Mouse (Mus musculus) lung, postnatal 10 days (tissue): ENCODE results near the gene Kptn.

ENCODE experiments used
- DNase-seq: peaks from one replicate; pipeline ENCODE4 v3.0.0; 2021

Kptn gene

DNA sequence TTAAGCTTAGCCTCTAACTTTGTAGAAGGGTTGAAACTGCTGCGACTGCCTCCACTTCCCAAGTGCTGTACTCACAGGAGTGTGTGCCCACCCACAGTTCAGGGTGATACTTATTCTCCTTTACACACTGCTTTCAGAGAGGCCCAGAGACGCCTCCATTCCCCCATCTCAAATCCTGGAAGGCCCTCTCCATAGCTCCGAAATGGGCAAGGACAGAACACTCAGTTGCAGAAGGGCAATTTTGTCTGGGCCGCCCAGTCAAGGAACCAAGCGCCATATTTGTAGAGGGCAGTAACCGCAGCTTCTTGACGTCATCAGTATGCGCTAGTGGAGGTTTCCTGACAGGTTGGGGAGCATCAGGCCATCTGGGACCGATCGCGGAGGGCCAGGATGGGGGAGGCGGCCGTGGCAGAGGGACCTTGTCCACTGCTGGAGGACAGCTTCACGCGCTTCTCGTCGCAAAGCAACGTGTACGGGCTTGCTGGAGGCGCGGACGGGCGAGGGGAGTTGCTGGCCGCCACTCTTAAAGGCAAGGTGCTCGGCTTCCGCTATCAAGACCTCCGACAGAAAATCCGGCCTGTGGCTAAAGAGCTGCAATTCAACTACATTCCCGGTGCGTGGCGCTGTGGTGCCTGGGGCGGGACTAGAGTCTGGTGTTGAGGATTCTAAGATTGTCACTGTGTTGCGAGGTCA, at the start of gene Kptn:
Gene Kptn, plus strand, starts transcription at position 327 of the 693 bp plus-strand sequence.
- peak; percentile 94 for DNase-seq

DNA sequence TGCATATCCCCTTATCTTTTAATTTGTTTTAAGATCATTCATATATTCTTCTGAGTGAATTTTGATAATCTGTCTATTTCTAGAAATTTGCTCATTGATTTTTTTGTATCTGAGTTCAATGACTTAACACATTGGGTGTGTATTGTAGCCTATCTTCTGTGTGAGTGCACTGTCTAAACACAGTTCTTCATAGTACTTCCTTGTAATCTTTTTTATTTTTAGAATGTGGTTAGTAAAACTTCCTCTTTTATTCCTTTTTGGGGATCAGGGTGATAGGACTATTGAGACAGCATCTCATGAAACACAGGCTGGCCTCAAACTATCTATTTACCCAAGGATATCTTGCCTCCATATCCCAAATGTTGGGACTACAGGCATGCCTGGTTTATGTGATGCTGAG, 48.8 kb upstream of the Kptn start:
- DNase-seq: no peak

DNA sequence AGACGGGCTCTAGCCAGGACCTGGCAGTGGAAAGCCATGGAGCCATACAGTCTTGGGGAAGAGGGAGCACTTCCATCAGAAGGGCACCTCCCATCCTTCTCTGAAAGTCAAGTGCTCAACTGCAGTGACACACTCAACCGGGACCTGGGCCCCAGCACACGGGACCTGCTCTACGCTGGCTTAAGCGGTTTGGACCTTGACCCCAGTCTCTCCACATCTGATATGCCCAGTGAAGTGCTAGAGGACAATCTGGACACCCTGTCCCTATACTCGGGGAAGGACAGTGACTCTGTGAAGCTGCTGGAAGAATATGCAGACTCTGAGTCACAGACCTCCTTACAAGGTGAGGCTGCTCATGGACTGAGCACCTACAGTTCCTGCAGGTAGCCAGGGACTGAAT, 47.8 kb upstream of the Kptn start:
- no peak for DNase-seq

DNA sequence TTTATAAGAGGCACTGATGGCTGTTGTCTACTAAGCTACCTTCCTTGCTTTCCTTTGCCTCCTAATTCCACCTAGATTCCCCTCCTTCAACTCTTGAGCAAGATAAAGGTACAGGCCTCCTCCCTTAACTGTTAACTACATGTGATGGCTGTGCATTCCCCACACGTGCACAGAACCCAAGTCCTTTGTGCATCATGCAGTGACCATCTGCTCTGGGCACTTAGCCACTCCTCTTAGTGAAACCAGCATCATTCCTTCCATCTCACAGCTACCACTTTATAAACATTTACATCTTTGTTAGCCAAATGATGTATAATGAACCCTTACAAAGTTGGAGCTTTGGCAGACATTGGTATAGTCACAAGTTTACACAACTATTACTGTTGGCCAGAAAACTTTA, 39.7 kb upstream of the Kptn start:
- peak; percentile 32 for DNase-seq

DNA sequence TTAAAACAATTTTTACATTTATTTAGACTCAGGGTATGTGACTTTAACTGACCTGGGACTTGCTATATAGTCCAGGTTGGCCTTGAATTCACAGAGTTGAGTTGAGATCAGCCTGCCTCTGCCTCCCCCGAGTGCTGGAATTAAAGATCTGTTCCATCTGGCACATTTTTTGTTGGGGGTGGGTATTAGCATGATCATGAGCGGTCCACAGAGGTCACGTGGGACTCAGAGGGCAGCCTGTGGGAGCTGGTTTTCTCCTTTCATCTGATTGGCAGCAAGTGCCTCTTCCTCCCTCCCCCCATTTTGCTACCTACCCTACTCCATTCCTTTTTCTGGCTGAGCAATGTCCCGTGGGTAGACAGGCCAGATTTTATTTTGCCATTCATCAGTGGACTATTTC, 39.1 kb upstream of the Kptn start:
- DNase-seq: no peak

DNA sequence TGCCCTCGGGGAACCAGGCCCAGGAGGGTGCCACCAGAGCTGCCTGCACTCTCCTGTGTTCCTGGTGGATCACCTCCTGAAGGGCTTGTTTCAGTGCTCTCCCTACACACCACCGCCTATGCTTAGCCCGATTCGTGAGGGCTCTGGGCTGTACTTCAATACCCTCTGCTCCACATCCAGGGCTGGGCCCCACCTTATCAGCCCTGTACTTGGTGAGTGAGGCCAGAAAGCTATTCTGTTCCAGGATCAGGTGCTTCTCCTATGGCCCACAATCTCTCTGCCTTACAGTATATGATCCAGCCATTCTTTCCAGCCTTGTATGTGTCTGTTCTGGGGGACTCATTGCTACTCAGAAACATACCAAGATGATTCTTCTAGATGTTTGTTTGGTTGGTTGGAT, 36.3 kb upstream of the Kptn start:
- DNase-seq: no peak

DNA sequence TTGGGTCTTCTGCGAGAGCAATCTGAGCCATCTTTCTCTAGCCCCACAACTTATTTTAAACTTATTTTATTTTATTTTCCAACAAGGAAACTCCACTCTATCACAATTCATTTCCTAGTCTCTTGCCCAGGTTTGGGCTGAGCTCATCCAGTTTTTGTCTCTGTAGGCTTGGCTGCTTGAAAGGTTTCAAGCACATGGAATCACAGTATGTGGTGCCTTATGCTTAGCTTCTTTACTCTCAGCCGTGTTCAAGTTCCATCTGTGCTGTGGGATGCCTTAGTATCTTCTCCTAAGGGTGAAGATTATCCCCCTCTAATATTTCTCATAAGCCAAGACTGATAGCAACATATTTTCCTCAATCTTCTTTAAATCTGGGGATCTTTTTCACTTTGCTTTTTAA, 32.1 kb upstream of the Kptn start:
- DNase-seq: no peak

DNA sequence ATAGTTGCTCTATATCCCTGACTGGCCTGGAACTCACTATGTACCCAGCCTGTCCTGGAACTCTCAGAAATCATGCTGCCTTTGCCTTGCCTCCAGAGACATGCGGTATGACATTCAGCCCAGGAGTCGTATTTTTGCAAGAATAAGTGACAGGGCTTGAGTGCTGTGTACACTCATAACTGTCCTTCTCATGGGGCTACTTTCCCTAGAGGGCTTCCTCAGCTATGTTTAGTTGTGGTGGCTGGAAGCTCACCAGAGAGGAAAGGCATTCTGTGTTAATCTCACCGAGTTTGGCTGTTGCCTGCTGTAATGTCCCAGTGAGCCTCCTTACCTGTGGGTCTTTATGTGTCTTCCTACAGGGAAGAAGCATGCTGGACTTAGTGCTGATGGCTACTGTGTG, 25.1 kb upstream of the Kptn start:
- DNase-seq: no peak

DNA sequence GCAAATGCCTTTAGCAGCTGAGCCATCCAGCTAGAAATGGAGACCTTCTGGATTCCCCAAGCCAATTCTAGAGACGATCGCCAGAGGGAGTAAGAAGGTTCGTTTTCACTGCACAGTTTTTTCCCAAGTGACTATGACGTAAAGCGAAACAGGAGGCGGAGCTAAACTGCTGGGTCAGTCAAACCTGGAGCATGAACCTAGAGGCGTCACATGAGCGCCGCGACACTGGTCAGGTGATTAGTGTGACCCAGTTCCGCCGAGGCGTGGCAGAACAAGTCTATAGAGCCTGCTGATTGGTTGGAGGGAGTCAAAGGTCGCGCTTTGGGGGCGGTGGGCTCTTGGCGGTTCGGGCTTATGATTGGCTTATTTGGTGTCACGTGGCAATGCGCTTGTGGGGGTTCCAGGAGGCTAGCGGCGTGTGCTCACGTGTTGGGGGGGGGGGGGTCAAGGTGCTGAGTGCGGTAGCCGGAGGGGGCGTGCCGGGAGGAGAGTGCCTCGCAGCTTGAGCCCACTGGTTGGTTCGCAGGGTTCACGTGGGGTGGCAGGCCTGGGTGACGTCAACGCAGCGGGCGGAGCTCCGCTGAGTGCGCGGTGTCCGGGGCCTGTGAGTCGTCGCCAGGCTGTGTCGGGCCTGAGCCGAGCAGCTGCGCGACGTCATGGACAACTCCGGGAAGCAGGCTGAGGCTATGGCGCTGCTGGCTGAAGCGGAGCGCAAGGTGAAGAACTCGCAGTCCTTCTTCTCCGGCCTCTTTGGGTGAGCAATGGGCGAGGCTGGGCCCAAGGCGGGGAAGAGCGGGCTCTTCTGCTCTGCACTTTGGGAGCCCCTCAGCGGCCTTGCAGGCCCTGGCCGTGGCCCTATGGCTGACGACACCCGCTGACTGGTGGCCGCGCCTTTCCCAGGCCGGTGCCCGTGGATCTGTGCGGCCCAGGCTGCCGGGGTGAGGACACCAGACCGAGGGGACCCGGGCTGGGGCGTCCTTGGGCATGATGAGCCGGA, 21.4 kb upstream of the Kptn start, which contains the start of gene Napa:
Gene Napa, plus strand, starts transcription at position 438 of the 997 bp plus-strand sequence.
- peak; percentile 99 for DNase-seq

DNA sequence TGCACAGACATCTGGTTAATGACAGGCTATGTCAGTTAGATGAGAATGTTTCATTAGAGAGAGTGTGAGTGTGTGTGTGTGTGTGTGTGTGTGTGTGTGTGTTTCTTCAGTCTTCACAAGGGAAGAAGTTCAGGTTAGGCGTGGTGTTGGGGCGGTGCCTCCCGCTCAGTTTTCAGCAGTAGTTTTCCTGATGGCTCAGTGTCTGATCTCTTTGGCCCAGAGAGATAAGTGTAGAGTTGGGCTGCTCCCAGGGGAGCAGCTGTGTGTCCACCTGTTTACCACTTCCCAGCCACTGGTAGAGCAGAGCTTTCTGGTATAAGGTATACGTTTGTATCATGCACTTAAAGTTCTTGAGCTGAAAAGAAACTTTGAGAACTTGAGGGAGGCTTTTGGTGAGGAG, 19.8 kb upstream of the Kptn start:
- no peak for DNase-seq

DNA sequence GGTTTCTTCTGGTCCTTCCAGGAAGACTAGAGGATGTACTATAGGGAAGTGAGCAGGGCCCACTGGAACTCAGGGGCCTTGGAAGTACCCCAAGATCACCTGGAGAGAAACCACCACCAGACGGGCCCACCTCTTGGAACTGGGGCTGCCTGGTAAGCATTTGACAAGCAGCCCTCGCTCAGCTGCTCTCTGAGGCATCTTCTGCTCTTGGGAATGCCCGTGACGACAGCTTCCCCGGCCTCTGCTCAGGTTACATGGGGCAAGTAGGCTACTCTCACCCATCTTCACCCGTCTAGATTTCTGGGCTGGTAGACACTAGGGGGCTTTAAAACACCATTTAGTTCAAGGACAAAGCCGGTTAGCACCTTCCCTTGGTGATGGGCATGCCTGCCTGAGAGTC, 18.6 kb upstream of the Kptn start:
- no peak for DNase-seq

DNA sequence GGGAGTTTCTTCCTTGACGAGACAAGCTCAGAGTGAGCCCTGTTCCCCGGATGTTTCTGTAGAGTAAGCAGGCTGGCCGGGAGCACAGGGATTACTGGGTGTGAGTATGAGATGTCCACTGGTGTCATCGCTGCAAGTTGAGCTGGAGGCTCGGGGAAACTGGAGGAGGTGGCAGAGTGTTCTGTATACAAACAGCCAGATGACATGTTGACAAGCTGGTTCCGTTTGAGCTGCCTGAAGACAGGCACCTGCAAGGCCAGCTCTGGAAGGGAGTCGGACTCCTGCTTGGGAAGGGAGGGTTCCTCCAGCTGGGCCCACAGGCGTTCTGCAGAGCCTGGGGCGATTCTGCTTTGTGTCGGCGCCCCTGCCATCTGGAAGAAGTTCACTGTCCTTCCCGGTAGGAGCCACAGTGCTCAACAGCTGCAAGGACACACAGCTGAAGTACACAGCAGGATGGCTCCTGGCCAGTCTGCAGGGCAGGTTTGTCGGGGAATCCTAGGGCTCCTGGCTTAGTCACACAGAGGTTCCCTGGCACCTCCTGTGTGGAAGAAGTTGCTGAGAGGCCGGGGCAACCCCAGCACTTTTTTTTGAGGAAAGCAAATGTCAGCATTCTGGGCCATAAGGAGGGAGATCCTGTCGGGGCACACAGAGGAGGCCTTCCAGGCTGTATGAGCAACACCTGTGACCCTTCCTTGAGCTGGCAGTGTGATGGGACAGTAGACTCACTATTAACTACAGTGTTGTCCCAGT, 17.8 kb upstream of the Kptn start:
- peak; percentile 61 for DNase-seq

DNA sequence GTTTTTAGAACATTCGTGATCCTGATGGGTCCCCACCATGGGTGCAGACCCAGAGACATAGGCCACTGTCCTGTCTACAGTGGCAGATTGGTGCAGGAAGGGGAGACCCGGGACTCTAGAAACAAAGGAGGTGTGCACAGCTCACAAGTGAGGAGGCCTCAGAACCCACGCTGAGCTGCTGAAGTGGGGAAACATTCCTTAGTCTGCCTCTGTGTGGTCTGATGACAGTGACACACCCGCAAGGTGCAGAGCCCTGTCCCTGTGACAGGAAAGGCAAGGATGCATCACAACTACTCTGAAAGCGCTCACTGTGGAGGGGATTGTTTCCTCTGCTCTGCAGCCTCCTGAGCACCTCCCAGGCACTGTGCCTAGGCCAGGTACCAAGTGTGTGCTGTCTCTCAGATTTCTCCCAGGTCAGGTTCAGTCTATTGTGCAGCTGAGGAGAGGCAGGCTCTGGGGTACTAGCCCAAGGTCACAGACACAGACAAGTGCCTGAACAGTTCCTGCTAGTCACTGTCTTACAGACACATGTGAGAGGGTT, 16.9 kb upstream of the Kptn start:
- DNase-seq: no peak

DNA sequence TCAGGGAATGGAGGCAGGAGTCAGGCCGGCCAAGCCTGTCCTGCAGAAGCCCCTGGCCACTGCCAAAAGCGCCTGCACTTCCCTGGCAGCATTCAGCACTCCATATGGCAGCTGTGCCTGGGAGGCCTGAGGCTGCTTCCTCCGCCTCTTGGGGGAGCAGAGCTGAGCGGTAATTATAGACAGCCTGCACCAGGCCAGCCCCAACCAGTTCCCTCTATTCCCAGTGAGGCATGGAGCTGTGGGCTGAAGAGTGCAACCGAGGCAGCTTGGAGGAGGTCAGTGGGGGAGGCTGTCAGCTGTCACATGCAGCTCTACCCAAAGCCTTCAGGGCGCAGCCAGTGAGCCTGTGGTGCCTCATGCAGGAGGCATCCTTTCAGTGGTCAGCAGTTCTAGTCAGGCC, 15.9 kb upstream of the Kptn start:
- DNase-seq: peak; percentile 46

DNA sequence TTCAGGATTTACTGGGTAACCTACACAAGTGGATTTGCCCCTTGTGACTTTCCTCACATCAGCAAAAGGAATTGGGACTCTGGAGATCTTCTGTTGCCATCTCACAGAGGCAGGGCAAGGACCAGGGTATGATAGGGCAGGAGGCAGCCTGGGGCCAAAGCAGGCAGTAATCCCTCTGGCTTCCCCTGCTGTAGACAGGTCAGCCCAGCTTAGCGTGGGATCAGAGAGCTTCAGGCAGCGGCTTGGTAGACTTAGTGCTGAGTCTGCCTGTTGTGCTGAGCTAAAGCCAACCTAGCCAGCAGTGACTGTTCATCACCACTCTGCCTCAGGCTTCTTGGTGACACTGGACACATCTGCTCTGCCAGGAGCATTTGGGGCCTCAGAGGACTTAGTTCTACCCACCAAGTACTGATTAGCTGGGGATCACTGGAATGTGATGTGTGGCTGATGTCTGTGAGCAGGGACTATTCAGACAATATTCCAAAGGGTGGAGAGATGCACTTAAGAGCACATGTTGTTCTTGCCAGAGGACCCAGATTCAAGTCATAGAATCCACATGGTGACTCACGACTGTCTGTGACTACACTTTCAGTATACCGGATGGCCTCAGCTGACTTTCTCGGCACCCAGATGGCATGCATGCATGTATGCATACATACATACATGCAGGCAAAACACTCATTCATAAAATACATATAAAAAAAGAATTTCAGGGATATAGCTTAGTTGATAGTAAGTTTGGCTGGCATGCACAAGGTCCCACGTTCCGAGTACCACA, 14.9 kb upstream of the Kptn start:
- DNase-seq: no peak

DNA sequence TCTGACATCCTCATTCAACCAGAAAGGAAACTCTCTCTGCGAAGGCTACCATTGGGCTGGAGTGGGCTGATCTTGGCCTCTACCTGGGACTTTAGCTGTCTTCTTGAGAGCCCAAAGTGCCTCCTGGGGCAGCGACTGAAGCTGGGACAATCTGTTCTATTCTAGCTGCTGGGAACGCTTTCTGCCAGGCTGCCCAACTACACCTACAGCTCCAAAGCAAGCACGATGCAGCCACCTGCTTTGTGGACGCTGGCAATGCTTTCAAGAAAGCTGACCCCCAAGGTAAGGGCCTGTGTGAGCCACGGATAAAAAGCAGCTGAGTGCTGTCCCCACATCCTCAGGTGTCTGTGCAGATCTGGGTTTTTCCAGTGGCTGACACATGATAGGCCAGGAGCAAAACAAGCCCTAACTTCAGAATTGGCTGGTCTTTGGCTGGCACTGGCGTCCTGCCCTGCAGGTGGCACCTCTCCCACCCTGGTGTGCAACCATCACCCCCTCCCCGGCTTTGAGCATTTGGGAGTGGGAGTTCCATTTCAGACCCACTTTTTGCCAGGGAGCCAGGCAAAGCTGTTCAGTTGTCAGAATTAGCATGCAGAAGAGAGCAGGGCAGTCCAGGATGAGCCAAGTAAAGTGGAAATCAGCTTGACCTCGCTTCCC, 10.7 kb upstream of the Kptn start:
- no peak for DNase-seq

DNA sequence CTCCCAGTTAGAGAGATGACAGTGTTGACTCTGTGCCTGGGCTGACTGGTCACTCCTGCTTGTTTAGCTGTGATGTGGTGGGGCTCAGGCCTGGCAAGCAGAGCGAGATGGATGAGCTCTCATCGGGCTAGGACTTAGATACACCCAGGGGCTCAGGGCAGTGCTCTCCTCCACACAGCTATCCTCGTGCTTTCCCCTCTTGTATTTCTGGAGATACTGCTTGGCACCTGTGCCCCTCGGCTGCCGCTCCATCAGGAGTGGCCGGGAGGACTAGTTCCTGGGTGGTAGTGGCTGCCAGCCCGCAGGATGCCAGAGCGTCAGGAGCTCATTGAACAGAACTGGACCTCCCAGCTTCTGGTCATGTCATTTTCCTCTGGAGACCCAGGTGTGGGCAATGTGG, 9.5 kb upstream of the Kptn start:
- DNase-seq: no peak

DNA sequence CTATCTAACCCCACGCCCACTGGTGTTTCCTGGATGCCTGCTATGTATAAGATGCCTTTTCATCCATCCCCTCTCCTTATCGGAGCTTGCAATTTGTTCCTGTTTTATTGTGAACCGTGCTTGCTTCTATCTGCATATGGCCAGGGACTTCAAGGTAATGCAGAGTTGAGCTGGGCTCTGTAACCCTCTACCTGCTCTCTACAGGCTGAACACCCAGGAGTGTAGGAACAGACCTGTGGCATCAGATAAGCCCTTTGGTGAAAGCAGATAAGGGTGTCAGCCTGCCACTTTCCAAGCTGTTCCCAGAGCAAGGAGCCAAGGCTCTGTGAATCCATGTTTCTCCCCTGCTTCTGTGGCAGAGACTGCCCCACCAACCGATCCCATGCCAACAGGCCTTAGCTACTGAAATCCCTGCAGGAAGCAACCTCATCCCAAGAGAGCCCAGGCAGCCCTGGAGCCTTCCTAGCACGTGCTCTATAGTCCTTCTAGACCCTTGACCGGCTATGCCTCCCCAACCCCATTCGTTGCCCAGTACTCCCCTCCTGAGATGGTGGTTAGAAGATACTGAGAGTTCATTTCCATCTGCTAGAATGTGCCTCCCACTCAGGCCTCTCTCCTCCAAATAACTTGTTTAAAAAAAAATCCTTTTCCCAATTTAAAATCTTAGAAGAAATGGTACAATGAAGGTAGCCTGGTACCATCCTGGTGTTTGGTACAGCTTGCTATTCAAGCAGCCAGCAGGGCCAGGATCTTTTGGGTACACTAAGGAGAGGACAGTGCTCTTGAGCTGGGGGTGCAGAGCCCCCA, 8.2 kb upstream of the Kptn start:
- no peak for DNase-seq

DNA sequence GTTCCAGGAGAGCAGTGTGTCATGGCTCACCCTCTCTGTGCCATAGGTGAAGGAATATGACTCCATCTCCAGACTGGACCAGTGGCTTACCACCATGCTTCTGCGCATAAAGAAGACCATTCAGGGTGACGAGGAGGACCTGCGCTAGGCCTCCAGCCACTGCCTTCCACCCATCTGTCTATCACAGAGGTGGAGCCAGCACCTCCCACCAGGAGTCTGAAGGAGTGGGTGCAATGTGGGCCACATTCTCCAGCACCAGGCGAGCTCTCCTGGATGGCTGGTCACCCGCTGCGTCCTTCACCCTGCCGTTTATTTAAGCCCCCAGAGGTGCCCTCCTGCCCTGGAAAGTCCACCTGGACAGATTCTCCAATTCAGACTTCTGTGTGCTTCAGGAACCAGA, 3.3 kb upstream of the Kptn start:
- DNase-seq: no peak

DNA sequence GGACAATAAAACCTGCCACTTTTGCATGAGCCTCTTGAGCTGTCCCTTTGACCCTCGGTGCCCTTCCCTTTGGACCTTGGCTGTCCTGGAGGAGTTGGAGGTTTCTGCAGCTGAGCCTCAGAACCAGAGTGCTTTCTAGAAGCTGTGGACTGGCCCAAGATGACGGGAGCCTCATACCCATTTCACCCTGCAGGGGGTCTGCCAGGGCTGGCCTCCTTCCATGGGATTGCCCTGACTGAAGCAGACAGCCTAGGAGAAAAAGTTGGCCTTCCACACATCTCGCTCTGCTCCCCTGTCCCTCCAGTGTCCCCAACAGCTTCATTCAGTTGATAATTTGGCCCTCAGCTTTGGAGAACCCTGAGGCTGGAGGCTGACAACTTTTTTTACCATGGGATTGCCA, 2.6 kb upstream of the Kptn start:
- DNase-seq: no peak

DNA sequence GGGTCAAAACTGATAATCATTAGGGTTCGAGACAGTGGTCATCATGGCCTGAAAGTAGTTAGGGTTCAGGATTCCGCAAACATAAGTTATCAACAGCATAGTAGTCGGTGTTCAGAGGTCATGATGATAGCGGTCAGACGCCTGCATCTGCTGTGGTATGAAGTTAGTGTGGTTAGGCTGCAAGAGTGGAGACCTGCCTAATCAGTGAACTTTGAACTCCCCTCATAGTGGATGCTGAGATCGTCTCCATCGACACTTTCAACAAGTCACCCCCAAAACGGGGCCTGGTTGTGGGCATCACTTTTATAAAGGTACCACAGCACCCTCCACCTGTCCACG, 536 bp downstream of the Kptn start:
- no peak for DNase-seq
